Mouse (Mus musculus) spleen, adult 2 months (tissue): ENCODE results near the gene Cntrl. TPM values are rescaled to one million over a fixed set of nuclear protein-coding genes. Genes with fewer than 3 reads are reported as not detected.
A peak's percentile ranks its signal among the peaks of the same experiment; 100 is the strongest.

Experiments used
- DNase-seq, 2 experiments: peaks; one replicate each; pipeline versions ENCODE4 v3.0.0 to v3.0.0-alpha.2; 2012 to 2021; ENCODE audit warnings: low spot score in 2 of 2, low read depth in 1 of 2
- H3K27ac ChIP-seq: fragments of 200-500 bp; 2 replicates; pipeline ENCODE4 v1.5.1; 2012; ENCODE audit warnings: low read length, inconsistent platforms; ENCODE audit not compliant: insufficient read depth
- H3K27me3 ChIP-seq: fragments of 200-500 bp; 2 replicates; pipeline ENCODE4 v1.6.1; 2012; ENCODE audit warnings: mild to moderate bottlenecking, moderate library complexity, low read length, inconsistent platforms; ENCODE audit not compliant: control insufficient read depth, insufficient read depth
- H3K36me3 ChIP-seq: fragments of 200-500 bp; 2 replicates; pipeline ENCODE4 v1.6.1; 2012; ENCODE audit warnings: mild to moderate bottlenecking, low read length, inconsistent platforms; ENCODE audit not compliant: control insufficient read depth, insufficient read depth
- H3K4me1 ChIP-seq: fragments of 200-500 bp; 2 replicates; pipeline ENCODE4 v1.6.1; 2011; ENCODE audit warnings: inconsistent platforms; ENCODE audit not compliant: control insufficient read depth, insufficient read depth, insufficient read length
- H3K4me3 ChIP-seq: fragments of 200-500 bp; 2 replicates; pipeline ENCODE4 v1.5.1; 2011; ENCODE audit warnings: mild to moderate bottlenecking, inconsistent platforms; ENCODE audit not compliant: insufficient read depth, insufficient read length; ENCODE audit errors: extremely low read depth
- CTCF ChIP-seq: fragments of 200-500 bp; IDR thresholded peaks from 2 replicates; pipeline ENCODE4 v1.5.1; 2011; ENCODE audit warnings: mild to moderate bottlenecking, inconsistent platforms; ENCODE audit not compliant: insufficient read depth, insufficient read length, insufficient replicate concordance; ENCODE audit errors: extremely low read depth
- POLR2A ChIP-seq: fragments of 200-500 bp; IDR thresholded peaks from 2 replicates; pipeline ENCODE4 v1.6.1; 2011; ENCODE audit warnings: low read depth, low read length, inconsistent platforms
- WGBS: fragments of 180-500 bp; shearing (Covaris S2); methylation state at CpG from one replicate; pipeline ENCODE4 v1.1.7; 2018; 5-methylcytosine and 5-hydroxymethylcytosine counted together
- polyA plus RNA-seq: library from polyadenylated mRNA; depleted of rRNA; stranded (reverse); fragments of >200 nt; gene quantifications from 2 replicates; pipeline ENCODE4 v1.2.3, GENCODE M21; 2012

Gene Cntrl
- polyA plus RNA-seq, 1 experiment: 21.6 TPM

GRCm38 (mm10) chr2:35109924-35110304 lies 622 bp downstream of the Cntrl start:
- DNase-seq: no peak
- H3K4me1 ChIP-seq: peaks cover 2% of the 10 kb centered on the region
- WGBS: 1% methylated on average over 13 of the region's 13 CpGs
- peak overlapping the region; percentile 90 for H3K27ac ChIP-seq
- H3K36me3 ChIP-seq: peaks cover 3% of the 10 kb centered on the region; the same call in 1 of the 2 replicates
- no peaks in the 10 kb centered on the region for H3K27me3 ChIP-seq
- no peak for TF ChIP-seq CTCF
- no peak for TF ChIP-seq POLR2A
- peak overlapping the region; percentile 73 for H3K4me3 ChIP-seq

DNA sequence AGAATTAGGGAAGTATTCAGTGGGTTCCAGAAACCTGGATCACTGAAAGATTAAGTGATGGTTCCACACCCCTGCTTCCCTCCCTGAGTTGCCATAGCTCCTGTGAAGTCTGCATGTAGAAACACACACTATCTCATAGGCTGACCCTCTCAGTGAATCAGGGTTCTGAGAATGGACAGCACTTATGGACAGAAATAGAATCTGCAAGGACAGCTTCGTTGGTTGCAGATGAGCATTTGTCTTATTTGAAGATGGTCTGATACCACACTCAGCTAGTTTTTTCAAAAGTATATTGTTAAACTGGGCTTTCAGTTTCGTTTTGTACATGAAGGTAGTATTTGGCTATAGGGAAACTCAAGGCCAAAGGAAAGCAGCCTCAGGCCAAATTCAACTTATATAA lies 1.2 kb downstream of the Cntrl start:
- no peak for DNase-seq
- H3K4me1 ChIP-seq: peaks cover 2% of the 10 kb centered on the region
- peaks cover 9% of the 10 kb centered on the region for H3K36me3 ChIP-seq
- peak overlapping the region; percentile 37; the same call in 1 of the 2 replicates for H3K27ac ChIP-seq
- H3K27me3 ChIP-seq: no peaks in the 10 kb centered on the region
- peak overlapping the region; percentile 41 for H3K4me3 ChIP-seq
- TF ChIP-seq CTCF: no peak
- TF ChIP-seq POLR2A: no peak
- 9% methylated on average over 2 of the region's 2 CpGs for WGBS

DNA sequence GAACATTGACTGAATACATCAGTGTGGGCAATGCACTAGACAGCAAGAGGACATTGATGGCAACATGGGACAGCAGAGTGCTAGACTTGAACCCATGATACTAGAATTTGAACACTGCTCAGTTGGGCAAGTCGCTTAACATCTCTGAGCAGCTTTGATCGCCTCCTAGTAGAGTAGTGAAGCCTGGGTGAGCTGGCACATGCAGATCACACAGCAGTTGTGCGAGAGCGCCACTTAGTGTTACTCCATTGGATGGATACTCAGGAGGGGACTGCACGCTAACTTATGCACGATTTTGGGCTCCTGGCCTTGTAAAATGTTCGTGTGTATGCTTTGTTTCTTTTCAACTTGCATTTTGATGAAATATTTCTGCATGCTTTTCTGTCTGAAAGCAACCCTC lies 15.4 kb downstream of the Cntrl start:
- DNase-seq: no peak
- H3K27me3 ChIP-seq: no peaks in the 10 kb centered on the region
- no peaks in the 10 kb centered on the region for H3K4me1 ChIP-seq
- H3K27ac ChIP-seq: no peak overlapping the region
- 85% methylated on average over 7 of the region's 7 CpGs for WGBS
- H3K36me3 ChIP-seq: peaks cover 38% of the 10 kb centered on the region
- no peak for TF ChIP-seq POLR2A
- no peak for TF ChIP-seq CTCF
- no peak overlapping the region for H3K4me3 ChIP-seq

DNA sequence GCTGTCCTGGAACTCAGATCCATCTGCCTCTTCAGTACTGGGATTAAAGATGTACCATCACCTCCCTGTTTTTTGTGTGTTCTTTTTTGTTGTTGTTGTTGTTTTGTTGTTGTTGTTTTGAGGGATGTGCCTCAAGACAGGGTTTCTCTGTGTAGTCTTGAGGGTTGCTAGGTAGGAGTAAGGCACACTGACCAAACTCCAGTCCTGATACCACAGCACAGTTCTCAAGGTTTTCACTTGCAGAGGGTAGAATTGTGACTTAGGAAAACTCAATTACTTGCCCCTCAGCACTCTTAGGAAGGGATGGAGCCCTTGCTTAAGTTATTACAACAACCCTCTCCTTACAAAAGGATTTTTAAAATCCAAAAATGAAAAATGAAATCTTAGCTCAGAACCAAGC lies 22.2 kb downstream of the Cntrl start:
- TF ChIP-seq CTCF (no peak), POLR2A (no peak)
- no peak overlapping the region for H3K4me3 ChIP-seq
- H3K36me3 ChIP-seq: peaks cover 23% of the 10 kb centered on the region
- H3K27me3 ChIP-seq: no peaks in the 10 kb centered on the region
- H3K27ac ChIP-seq: no peak overlapping the region
- no peak for DNase-seq
- H3K4me1 ChIP-seq: peaks cover 5% of the 10 kb centered on the region; the same call in 1 of the 2 replicates

GRCm38 (mm10) chr2:35131991-35132661 lies 22.8 kb downstream of the Cntrl start:
- H3K36me3 ChIP-seq: peaks cover 26% of the 10 kb centered on the region
- H3K27me3 ChIP-seq: no peaks in the 10 kb centered on the region
- peak; percentile 91 for DNase-seq
- H3K4me1 ChIP-seq: peaks cover 5% of the 10 kb centered on the region; the same call in 1 of the 2 replicates
- peak overlapping the region; percentile 74 for H3K4me3 ChIP-seq
- TF ChIP-seq CTCF (no peak), POLR2A (peak; percentile 27)
- H3K27ac ChIP-seq: peak overlapping the region; percentile 90
- WGBS: under 1% methylated on average over 21 of the region's 21 CpGs

DNA sequence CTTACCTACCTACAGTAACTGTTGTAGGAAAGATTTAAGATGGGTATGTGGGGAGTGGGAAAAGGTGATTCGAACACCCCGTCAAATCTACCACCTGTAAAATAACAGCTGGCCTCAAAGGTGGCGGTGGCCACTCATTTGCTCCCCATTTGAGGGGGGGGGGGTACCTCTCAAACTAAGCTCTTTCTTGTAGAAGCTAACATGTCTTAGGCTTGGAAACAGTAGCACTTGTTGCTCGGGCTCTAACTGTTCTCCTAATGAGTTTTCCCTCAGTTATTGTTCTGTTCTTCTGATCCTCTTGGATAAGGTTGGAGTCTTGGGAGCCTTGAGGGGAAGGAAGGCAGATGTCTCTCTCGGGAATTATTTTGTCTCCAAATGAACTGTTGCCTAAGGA lies 23.4 kb downstream of the Cntrl start:
- DNase-seq: no peak
- Histone ChIP-seq H3K4me1 (peaks cover 5% of the 10 kb centered on the region; the same call in 1 of the 2 replicates), H3K27me3 (no peaks in the 10 kb centered on the region), H3K27ac (peak overlapping the region; percentile 90), H3K4me3 (peak overlapping the region; percentile 43), H3K36me3 (peaks cover 26% of the 10 kb centered on the region)
- 4% methylated on average over 5 of the region's 5 CpGs for whole genome bisulfite sequencing
- TF ChIP-seq CTCF (no peak), POLR2A (no peak)

GRCm38 (mm10) chr2:35133891-35134290 lies 24.6 kb downstream of the Cntrl start:
- Histone ChIP-seq H3K4me3 (no peak overlapping the region), H3K36me3 (peaks cover 28% of the 10 kb centered on the region), H3K4me1 (peaks cover 5% of the 10 kb centered on the region; the same call in 1 of the 2 replicates), H3K27me3 (no peaks in the 10 kb centered on the region), H3K27ac (no peak overlapping the region)
- no peak for DNase-seq
- 94% methylated on average over 5 of the region's 5 CpGs for WGBS
- no peak for TF ChIP-seq CTCF
- no peak for TF ChIP-seq POLR2A
